Mouse (Mus musculus): ENCODE measurements at regions not wholly inside any gene's neighbourhood (a gene's known extent, or its start where the extent isn't known, plus 50 kb on each side); places are given as distances from the start of the nearest gene placed in this dataset.

DNA sequence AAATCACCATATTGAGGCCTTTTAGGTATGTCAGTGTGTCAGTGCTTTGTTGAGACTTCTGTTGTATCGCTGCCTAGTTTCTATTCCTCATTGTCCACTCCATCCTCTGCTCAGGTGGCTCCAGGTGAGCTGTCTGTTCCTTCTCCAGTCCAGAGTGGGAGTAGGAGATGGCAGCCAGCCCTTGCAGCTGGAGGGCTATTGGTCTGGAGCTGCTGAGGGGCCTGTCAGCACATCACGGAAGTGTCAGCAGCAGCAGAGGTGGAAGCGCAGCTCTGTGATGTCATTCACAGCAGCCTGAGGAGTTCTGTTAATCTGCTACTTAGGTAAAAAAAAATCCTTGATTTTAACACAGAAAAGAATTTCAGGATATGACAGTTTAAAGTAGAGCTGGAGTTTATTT lies 126.0 kb upstream of the Adra1b start:
- DNase-seq (ENCODE audit: low spot score in 2 of 2) = no peak

DNA sequence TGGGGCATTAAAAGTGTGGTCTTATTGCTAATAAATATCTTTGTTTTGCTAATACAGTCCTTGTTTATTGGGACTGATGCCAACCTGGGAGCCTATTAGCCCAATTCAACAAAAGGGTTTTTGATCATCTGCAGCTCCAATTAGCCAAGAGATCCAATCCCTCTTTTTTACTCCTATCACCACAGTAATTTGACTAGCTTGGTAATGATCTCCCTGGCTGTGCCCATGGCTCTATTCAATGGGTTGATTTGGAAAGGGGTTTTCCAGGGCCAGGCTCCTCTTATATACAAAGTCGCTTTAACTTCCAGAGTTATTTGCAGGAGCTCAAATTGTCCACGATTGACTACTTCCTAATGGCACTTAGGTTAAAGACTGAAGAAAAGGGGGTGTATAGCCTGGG lies 145.1 kb upstream of the Adra1b start:
- DNase-seq (ENCODE audit: low spot score in 2 of 2) = no peak

DNA sequence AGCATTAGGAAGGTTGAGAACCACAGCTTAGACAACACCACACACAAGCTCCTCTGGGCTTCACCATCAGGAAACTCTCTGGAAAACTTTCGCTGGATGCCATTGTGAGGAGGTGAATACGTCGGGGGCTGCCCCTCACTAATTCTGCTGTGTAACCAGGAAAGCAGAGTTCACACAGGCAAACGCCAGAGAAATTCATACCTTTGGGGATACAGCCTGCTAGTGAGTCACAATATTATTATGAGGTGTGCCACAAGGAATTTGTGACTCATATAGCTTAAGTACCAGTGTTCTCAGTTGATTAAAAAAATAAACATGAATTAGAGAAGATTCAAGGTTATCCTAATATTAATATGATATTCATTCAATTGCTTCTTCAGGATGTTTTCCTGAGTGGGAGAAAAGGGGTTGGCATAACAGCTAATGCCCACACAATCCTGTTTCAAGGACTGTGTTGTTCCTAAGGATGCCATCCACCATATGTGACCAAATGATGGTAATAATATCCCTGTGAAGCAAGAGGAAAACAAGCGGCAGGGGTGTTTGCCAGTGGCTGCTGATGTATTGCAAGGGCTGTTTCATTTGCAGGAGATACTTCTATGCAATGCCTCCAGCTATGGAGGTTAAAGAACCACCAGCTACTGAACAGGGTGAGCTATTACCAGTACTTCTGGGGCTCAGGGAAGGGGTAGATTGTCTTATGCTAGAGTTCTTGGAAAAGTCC lies 148.4 kb upstream of the Adra1b start:
- DNase-seq (ENCODE audit: low spot score in 2 of 2) = no peak

DNA sequence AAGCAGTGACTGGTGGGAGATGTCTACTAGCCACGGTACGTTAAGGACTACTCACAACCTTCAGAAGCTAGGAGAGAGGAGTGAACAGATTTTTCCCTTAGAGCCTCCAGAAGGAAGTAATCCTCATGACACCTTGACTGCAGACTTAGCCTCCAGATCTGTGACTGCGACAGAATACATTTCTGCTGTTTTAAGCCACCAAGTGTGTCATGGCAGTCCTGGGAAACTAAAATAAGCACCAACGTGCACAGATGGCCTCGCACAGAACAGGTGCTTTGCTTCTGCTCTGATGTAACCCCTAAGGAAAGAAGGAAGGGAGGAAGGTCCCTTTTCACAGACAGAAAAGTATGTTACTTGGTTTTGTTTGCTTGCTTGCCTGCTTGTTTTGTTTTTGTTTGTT lies 151.5 kb upstream of the Adra1b start:
- peak; percentile 26 to 47 for DNase-seq (ENCODE audit: low spot score in 2 of 2)

DNA sequence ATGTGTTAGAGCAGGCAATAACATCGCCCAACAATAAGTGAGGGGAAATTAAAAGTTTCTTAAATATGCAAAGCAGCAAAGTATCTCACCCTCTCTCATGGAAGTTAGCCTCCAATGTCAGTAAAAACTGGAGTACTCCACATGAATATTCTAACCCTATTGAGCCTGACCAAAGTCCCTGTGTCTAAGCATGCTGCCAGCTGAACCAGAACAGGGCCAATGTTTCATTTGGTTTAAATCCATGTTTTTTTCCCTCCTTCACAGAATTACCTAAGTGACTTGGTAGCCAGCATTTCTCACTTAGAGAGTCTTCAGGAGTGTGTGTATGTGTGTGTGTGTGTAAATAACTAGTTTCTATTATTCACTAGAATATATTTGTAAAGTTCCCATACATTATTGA lies 161.4 kb upstream of the Adra1b start:
- DNase-seq (ENCODE audit: low spot score in 2 of 2) = no peak

DNA sequence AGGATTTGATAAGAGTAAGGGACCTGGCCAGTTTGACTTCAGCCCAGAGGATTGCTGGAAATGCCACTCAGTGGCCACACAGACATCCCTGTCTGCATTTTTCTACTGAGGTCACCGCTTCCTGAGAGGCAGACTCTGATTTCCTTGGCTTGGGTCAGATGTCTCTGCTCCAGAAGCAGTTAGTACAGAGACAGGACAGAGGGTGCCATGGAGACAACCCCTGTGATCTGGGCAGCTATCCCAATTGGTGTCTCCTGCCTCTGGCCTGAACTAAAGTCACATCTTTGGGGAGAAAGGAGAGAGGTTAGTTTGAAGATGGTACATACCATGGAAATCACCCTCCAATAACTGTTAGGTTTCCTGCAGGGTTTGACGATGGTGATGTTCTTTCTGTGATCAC lies 165.2 kb upstream of the Adra1b start:
- no peak for DNase-seq (ENCODE audit: low spot score in 2 of 2)

DNA sequence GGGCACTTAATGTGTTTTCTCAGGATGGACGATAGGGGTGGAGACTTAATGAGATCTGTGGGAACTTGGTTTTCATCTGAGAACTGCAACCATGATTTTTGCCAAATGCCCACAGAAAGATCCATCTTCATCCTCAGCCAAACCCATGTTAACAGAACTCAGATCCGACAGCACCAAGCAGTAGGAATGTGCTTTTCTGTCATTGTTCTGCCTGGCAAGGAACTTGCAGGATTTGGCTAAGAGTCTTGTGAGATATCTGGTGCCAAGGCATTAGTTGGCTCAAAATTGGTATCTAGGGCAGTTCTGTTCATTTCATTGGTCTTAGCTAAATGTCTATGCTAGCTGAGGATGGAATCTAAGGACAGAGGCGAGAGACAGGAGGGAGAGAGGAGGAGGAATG lies 182.7 kb upstream of the Adra1b start:
- peak; percentile 2 to 30 for DNase-seq (ENCODE audit: low spot score in 2 of 2)

DNA sequence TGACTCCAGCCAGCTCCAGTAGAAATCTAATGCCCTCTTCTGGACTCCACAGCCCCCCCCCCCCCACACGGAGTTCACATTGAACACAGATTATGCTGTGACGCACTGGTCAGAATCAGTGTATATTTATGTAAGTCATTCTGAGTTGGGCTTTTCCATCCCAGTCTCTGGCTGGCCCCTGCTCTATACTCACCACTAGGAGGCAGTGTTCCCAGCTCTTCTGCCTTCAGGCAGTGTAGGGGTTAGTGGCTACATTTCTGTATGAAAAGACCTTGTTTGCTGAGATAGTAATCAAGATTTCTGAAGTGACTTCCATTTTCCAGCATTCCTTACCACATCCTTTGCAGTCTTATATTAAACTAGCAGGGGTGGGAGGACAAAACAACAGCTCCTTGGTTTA lies 185.9 kb upstream of the Adra1b start:
- no peak for DNase-seq (ENCODE audit: low spot score in 2 of 2)

DNA sequence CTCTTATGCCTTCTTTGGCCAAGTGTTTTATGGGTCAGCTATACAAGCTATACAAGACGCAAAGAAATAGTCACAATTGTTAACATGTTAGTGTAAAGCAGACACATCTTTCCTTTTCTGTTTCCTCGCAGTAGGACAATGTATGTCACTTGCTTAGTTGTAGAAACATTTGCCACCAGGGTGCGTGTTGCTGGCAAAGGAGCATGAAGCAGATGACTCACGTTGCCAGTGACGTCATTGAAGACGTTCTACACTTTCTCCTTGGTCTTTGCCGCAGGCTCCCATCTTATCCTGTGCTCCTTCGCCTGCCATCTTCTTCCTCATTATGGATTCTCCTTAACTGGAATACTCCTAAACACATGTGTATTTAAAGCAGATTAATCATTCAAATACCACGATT lies 188.5 kb upstream of the Adra1b start:
- no peak for DNase-seq (ENCODE audit: low spot score in 2 of 2)

DNA sequence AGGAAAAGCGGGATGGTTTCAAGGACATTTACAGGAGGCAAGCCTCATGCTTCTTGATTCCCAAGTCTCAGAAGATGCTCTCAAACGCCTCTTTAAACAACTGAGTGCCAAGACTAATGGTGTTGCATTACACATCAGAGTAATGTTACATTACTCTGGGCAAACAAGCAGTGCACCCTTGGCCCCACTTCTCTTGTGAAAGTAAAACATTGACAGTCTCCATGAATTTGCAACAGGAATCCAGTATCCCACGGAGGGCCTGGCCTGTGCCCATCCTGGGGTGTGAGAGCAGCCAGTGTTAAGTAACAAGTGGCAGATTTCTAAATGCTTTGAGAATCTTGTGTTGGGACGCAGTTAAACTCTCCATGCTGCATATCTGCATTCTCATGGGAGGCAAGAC lies 194.3 kb upstream of the Adra1b start:
- DNase-seq (ENCODE audit: low spot score in 2 of 2) = no peak

DNA sequence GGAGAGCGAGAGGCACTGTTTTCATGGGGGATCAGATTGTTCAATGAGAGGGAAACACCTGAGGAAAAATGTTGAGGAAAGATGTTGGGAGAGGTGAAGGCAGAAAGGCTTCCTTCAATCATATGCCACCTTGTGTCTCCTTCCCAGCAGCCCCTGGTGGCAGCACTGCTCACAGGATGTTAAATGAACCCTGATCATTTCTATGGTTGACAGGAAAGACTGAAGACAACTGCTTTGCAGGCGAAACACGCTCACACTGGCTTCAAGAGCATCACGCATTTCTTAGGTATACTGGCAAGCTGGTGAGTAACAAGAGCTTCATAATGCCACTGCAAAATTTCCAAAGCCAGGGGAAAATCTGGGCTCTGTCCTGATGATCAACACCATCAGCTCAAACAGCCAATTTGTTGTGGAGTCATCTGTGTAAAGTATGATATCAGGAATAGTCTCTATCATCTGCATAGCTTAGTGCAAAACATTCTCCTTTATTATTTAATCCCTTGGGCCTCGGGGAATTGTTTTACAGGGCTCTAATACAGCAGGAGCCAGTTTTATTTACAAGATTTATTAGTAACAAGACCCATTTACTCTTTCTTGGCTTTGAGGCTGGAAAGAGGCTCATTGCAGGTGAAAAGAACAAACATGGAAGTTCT lies 202.3 kb upstream of the Adra1b start:
- DNase-seq (ENCODE audit: low spot score in 2 of 2) = no peak

DNA sequence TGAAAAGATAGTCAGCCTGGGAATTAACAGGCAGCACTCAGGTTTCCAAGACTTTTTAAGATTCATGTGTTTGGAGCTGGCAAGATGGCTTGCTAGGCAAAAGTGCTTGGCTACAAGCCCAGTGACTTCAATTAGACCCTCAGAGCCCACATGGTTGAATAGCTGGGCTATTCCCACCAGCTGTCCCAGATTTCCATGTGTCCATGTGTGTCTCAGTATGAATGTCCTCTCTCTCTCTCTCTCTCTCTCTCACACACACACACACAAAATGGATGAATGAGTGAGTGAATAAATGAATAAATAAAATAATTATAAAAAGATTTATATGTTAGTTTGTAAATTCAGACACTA lies 202.8 kb upstream of the Adra1b start:
- DNase-seq (ENCODE audit: low spot score in 2 of 2) = no peak

DNA sequence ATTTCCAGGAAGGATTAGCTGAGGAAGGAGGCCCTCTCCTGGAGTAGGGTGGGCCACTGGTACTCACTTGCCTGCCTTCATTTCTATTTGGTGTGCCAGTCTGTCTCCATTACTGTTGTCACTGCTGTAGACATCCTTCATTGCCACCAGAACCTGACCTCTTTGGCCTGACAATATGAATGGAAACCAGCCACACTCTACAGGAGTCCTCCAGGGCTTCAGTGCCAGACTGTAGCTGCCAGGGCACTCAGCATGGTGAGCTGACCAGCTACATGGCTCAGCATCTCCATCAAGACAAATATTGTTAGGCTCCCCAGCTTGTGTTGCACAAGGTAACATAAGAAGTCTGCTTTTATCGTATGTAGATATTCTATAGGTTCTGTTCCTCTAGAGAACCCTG lies 205.2 kb upstream of the Adra1b start:
- no peak for DNase-seq (ENCODE audit: low spot score in 2 of 2)

DNA sequence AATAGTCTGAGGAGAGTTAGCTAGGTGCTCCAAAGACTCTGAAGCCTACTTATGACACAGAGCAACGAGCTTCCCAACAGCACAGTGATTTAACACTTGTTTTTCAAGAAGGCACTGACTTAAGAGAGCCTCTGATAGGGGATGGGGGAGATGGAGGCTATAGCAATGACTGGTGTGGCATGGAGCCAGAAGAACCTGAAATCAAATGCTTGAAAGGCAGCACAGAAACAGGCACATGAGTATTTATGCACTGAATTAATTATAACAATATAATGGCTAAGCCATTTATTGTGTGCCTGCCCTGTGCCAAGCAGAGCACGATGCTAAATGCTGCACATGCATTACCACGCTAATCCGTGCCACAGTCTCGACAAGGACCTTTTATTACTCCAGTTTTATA lies 210.5 kb upstream of the Adra1b start:
- DNase-seq (ENCODE audit: low spot score in 2 of 2) = no peak

DNA sequence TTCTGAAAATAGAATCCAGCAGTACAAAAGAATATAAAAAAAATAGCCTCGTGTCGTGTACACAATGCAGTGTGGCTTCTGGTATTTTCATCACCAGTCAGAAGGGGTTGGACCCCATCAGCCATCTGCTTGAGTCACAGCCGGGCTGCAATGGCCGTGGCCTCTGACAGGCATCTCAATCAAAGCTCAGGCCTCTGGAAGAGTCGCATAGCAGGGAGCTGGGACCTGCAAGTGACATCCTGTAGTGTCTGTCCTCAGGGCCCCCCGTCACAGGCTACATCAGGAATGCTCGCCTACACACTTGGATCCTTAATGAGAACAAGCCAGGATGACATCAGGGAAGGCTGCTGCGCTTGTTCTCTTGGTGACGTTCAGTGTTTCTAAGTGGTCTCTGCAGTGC lies 226.1 kb upstream of the Adra1b start:
- DNase-seq (ENCODE audit: low spot score in 2 of 2) = peak; percentile 4 to 5

DNA sequence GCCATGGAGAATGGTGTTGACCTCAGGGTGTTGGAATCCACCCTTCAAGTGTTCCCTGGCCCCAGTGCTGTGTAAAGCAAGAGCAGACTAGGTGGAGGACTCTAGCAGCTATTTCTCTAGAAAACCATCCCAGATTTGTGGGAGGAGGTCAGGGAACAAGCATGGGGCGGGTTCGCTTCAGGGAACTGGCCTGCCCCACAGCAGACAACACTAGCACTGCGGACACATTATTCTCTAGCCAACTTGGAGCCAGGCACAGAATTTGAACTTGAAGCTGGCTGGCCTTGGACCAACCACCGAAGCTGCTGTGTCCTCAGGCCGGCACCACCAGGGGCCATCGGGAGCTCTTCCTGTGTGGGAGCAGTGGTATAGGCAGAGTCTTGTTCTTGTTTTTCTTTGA lies 227.5 kb upstream of the Adra1b start:
- no peak for DNase-seq (ENCODE audit: low spot score in 2 of 2)

DNA sequence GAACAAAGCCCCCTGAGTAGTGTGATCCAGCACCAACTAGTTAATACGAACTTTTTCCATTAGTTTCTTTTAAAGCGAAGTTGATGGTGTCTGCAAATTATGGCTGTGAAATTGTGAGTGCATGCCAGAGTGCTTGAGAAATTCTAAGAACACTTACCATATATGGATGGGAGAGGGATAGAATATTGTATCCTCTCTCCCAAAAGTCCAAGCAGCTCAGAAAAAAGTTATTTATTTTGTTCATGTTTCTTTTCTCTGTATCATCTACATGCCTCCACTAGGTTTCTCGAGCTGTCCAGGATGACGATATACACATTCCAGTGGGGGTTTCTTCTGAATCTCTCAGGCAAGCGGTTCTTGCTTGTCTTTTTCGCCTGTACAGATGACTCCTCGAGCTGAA lies 232.2 kb upstream of the Adra1b start:
- DNase-seq (ENCODE audit: low spot score in 2 of 2) = no peak

DNA sequence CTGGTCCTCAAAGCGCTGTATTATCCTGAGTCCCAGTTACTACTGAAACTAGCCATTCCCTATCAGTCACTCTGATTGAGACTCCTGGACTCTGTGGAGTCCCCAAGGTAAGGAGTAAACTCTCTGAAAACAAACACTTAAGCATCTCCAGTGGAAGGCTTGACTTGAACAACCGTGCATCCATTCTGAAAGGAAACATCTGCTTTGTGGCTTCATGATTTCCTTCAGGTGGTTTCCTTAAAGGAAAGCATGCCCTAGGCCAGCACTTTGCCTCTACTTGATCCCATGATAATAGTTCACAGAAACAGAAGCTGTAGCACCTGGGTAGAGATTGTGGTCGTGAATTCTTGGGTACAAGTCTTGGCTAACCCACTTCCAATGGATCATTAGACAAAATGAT lies 235.0 kb upstream of the Adra1b start:
- no peak for DNase-seq (ENCODE audit: low spot score in 2 of 2)

DNA sequence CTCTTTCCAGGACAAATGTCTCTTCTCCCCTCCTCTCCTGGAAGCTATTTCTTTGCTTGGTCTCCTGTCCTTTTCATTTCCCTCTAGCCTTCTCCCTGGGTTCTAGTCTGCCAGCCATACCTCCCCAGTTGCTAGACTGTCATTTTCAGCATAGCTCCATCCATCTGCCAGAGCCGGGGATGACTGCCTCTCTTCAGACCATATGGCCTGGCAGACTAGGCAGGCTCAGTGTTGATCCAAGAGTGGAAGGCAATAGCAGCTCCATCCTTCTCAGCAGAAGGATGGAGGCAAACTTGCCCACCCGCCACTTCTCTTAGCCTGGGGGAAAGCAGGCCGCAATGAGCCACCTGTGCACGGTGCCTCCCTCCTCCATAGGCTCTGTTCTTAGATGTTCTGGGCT lies 242.0 kb upstream of the Adra1b start:
- DNase-seq (ENCODE audit: low spot score in 2 of 2) = peak; percentile 7 to 12

DNA sequence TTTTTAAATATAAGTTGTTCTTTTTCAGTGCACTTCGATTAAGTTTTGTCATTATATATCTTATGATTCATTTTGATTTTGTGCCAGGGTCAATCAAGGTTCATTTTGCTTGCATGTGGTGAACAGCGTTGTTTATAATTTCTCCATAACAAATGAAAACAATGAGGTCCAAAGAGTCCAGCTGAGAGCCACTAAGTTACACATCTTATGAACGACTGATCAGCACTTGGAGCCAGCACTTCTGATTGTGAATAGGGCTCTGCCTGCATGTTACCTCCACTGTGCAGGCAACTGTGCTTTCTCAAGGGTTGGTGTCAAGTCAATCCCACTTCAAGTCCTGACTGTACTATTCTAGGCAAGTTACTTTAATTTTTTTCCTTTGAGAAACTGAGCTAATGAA lies 243.5 kb upstream of the Adra1b start:
- no peak for DNase-seq (ENCODE audit: low spot score in 2 of 2)

DNA sequence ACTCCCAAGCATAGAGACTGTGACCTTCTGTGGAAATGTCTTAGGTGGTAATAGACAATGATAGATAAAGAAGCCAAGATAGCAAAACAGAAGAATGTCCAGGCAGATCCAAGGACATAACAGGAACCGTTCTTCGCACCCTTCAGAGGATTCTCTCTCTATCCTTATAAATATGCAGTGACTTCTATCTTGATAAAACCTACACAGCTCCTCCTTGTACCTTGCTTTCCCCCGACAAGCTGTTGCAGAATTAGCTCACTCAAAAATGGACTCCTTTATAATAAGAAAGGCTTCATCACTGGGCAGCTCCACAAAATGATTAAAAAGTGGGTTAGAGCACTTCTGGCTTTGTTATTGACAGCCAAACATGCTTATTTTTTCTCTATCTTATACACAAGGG lies 245.4 kb upstream of the Adra1b start:
- DNase-seq (ENCODE audit: low spot score in 2 of 2) = no peak

DNA sequence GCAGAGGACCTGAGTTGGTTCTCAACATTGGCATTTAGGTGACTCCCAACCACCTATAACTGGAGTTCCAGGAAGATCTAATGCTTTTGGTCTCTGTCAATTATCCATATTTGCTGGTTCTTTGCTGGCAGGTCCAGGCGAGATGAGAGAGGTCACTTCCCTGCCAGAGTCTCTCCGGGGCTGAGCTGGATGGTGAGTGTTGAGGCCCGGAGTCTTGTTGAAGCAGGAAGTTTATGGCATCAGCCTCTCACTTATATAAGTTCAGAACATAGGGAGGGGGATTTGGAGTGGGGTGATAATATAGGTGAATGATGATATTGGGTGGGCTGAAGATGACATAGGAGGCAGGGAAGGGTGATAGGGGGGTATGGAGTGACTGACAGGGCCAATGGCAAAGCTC lies 246.3 kb upstream of the Il12b start:
- DNase-seq (ENCODE audit: low spot score in 2 of 2) = no peak

DNA sequence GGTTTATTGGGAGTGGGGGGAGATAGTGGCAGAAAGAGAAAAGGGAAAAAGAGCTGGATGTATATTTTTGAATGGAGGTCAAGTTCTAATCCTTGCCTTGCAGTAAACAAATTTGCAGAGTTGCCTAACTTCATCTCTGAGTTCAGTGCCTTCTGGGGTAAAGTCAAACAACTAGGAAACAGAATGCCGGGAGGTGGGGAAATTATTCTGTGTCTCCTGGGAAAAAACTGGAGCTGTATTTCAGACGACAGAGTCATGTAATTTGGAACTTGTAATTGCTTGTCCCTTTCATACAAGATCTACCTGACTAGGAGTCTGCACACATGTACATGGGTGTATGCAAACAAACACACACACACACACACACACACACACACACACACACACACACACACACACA lies 244.3 kb upstream of the Il12b start:
- no peak for DNase-seq (ENCODE audit: low spot score in 2 of 2)

DNA sequence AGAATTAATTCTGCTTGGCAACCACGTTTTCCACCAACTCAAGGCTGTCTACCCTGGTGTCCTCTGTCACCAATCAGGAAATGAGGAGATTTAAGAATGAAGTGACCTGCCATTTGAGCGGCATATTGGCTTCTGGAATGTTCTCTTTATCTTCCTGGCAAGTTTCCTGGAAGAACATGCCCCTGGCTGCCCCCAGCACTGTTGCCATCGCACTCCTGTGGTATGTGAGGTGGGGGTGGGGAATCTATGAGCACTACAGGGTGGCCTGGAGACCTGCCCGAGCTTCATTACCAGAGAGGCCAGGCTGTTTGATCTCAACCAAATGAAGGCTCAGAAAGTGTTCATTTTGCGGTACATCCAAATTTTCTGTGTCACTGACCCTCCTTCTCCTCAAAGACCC lies 243.8 kb upstream of the Il12b start:
- no peak for DNase-seq (ENCODE audit: low spot score in 2 of 2)

Measured in left cerebral cortex, adult 18-20 months (tissue).